Mouse (Mus musculus) inflammation-experienced regulatory T-cells (primary cell): ENCODE results near the gene Ankrd53. TPM values are rescaled to one million over a fixed set of nuclear protein-coding genes. Genes with fewer than 3 reads are reported as not detected.

Experiments used
- polyA plus RNA-seq, 2 experiments: library from polyadenylated mRNA; unstranded; fragments of 100-300 nt; shearing (Covaris generic); gene quantifications; one replicate each; pipeline ENCODE4 v1.2.1; 2017

Ankrd53 gene
- polyA plus RNA-seq = under 1 TPM in 1 of 2 experiments, not detected in 1; 0.19 TPM

DNA sequence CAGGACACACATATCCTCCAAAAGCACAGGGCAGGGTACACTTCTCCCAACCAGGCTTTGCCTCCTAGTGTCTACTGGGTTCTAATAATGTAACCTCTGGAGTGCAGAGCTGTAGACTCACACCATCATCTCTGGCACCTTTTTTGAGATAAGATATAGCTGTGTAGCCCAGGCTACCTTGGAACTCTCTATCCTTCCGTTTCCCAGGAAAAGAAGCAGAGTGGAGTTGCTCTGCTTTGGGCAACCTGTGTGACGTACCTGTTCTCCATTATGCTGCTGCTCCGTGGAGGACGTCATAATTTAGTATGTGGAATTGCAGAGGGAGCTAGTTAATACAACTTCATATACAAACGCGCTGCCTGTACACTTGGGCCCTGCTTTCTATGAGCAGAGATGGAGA is at the start of gene Ankrd53:
Ankrd53 (plus strand) TSS at position 301 of the 400 bp plus-strand sequence.

DNA sequence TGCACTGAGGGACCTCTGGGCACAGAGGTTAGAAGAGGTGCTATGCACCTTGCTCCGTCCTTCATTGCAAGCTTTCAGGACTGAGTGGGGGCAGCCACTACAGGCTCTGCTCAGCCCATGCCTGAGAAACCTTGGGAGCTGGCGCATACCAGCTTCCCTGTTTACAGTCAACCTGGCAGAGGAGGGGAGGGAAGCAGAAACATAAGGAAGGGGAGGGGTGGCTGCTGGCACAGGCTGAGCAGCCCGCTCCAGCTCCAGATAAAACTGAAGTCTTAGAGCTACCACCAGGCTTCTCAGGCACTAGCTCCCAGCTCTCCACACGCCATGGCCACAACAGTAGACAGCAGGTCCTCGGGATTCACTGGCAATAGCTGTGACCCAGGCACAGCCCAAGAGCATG is 19.7 kb upstream of the Ankrd53 start, which contains the start of gene Atp6v1b1:
Atp6v1b1 (plus strand) TSS at position 230 of the 400 bp plus-strand sequence.

DNA sequence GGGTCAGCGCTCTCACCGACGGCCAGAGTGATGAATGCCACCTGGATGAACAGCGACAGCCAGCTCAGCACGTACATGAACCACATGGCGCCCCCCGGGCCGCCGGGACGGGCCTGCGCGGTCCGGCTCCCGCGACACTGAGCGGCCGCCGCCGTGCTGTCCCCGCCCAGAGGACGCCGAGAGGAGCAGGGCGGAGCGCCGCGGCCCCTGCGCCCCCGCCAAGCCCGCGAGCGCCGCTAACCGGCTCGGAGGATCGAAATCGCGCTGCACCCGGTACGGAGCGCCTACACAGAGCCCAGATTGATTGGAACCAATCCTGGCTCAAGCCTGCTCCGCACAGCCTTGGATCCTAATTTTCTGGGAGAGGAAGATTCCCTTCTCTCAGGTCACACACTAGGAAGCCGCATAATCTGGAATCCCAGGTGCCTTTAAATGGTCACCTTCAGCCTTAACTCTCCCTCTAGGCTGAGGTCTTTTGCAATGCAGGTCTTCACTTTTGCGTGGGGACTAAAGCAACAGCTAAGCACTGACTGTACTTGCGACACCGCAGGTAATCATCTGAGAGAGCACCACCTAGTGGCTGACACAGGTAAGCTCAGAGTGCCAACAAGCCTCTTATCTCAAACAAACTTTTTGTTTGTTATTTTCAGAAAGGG is 13.3 kb downstream of the Ankrd53 start, which contains the start of gene Tex261:
Tex261 (minus strand) TSS at position 176 of the 656 bp plus-strand sequence.

GRCm38 (mm10) chr6:83794760-83795296 is 32.4 kb downstream of the Ankrd53 start, which contains the start of gene Nagk:
Nagk (plus strand) TSS chr6:83794982.

Other genes with a start within 250 kb of the Ankrd53 start
- gene Actg2, start 226.4 kb upstream of the Ankrd53 start, polyA plus RNA-seq = 10 to 100 TPM in 1 of 2 experiments, 1 to 10 TPM in 1; 3.6 to 26.5 TPM
- 10 to 100 TPM; 39.4 to 41.3 TPM for gene Stambp, start 189.9 kb upstream of the Ankrd53 start, polyA plus RNA-seq
- under 1 TPM in 1 of 2 experiments, not detected in 1; 0.29 TPM for gene Clec4f, start 106.5 kb upstream of the Ankrd53 start, polyA plus RNA-seq
- gene Cd207, start 84.8 kb upstream of the Ankrd53 start, polyA plus RNA-seq = not detected
- gene Vax2, start 51.4 kb upstream of the Ankrd53 start, polyA plus RNA-seq = 1 to 10 TPM in 1 of 2 experiments, under 1 TPM in 1; 0.23 to 2.1 TPM
- under 1 TPM in 1 of 2 experiments, not detected in 1; 0.13 TPM for gene Atp6v1b1, start 19.7 kb upstream of the Ankrd53 start, polyA plus RNA-seq
- 10 to 100 TPM; 94.0 to 96.8 TPM for gene Tex261, start 13.2 kb downstream of the Ankrd53 start, polyA plus RNA-seq
- gene Nagk, start 32.3 kb downstream of the Ankrd53 start, polyA plus RNA-seq = 10 to 100 TPM; 28.6 to 34.7 TPM
- gene Paip2b, start 69.1 kb downstream of the Ankrd53 start, polyA plus RNA-seq = 10 to 100 TPM; 29.7 to 30.8 TPM
- gene Zfp638, start 104.5 kb downstream of the Ankrd53 start, polyA plus RNA-seq = 100 to 1,000 TPM; 114 to 125 TPM
- gene Dysf, start 245.9 kb downstream of the Ankrd53 start, polyA plus RNA-seq = under 1 TPM; 0.02 to 0.36 TPM